Mouse (Mus musculus) liver, adult (tissue): ENCODE data around the gene Wipi1.

Experiments
- GATA4 ChIP-seq: IDR thresholded peaks from 2 replicates; pipeline ENCODE4 v1.6.1; 2014; ENCODE audit warnings: mild to moderate bottlenecking, low read length; ENCODE audit not compliant: insufficient replicate concordance

Gene Wipi1

GRCm38 (mm10) chr11:109569007-109569618, 42.7 kb downstream of the Wipi1 start:
- no peak for TF ChIP-seq GATA4

GRCm38 (mm10) chr11:109564466-109565214, 47.1 kb downstream of the Wipi1 start:
- TF ChIP-seq GATA4 = no peak

- no peak for TF ChIP-seq GATA4
These were observed 48.1 kb downstream of the Wipi1 start for GRCm38 (mm10) chr11:109563708-109564107.

- TF ChIP-seq GATA4 = no peak
These were observed 50.3 kb downstream of the Wipi1 start for GRCm38 (mm10) chr11:109561445-109561844.

GRCm38 (mm10) chr11:109560793-109561257, 50.9 kb downstream of the Wipi1 start:
- peak; percentile 85; the same call in 1 of the 2 replicates for TF ChIP-seq GATA4

- TF ChIP-seq GATA4 = peak; percentile 92
These were observed 52.5 kb downstream of the Wipi1 start for GRCm38 (mm10) chr11:109559241-109559640.

GRCm38 (mm10) chr11:109557419-109557818, 54.3 kb downstream of the Wipi1 start:
- TF ChIP-seq GATA4 = no peak

GRCm38 (mm10) chr11:109556130-109556529, 55.6 kb downstream of the Wipi1 start:
- peak; percentile 87; the same call in 1 of the 2 replicates for TF ChIP-seq GATA4

GRCm38 (mm10) chr11:109554443-109554842, 57.3 kb downstream of the Wipi1 start:
- TF ChIP-seq GATA4 = no peak

- TF ChIP-seq GATA4 = no peak
These were observed 57.8 kb downstream of the Wipi1 start for GRCm38 (mm10) chr11:109553921-109554320.

GRCm38 (mm10) chr11:109549599-109550290, 62.0 kb downstream of the Wipi1 start:
- no peak for TF ChIP-seq GATA4

- TF ChIP-seq GATA4 = no peak
These were observed 64.1 kb downstream of the Wipi1 start for GRCm38 (mm10) chr11:109547652-109548051.

- no peak for TF ChIP-seq GATA4
These were observed 65.3 kb downstream of the Wipi1 start for GRCm38 (mm10) chr11:109546305-109547001.

- TF ChIP-seq GATA4 = no peak
These were observed 66.0 kb downstream of the Wipi1 start for GRCm38 (mm10) chr11:109545700-109546143.

GRCm38 (mm10) chr11:109545265-109545664, 66.5 kb downstream of the Wipi1 start:
- TF ChIP-seq GATA4 = peak; percentile 4; the same call in 1 of the 2 replicates
